Mouse (Mus musculus) stomach, embryonic 14.5 days (tissue): ENCODE measurements around the gene C2. TPM values are rescaled to one million over a fixed set of nuclear protein-coding genes. Genes with fewer than 3 reads are reported as not detected.

Experiments
- ATAC-seq: fragments of 200-750 bp; cut with Nextera tagmentation; 2 replicates; pipeline ENCODE4 v1.8.0; 2017; ENCODE audit warnings: low read depth, moderate TSS enrichment; ENCODE audit not compliant: insufficient number of reproducible peaks, insufficient read depth, low FRiP score
- H3K27ac ChIP-seq: fragments of 300-500 bp; sonication (generic); 2 replicates; pipeline ENCODE4 v1.5.1; 2014; ENCODE audit warnings: mild to moderate bottlenecking, low read length, moderate library complexity, mixed read lengths
- H3K27me3 ChIP-seq: fragments of 300-500 bp; sonication (generic); 2 replicates; pipeline ENCODE4 v1.6.1; 2014; ENCODE audit warnings: low read length, control low read depth, mixed read lengths; ENCODE audit not compliant: control insufficient read depth, insufficient read depth
- H3K36me3 ChIP-seq: fragments of 300-500 bp; sonication (generic); 2 replicates; pipeline ENCODE4 v1.6.1; 2014; ENCODE audit warnings: mild to moderate bottlenecking, control low read depth, low read length, moderate library complexity, mixed read lengths; ENCODE audit not compliant: control insufficient read depth, insufficient read depth
- H3K4me1 ChIP-seq: fragments of 300-500 bp; sonication (generic); 2 replicates; pipeline ENCODE4 v1.6.1; 2014; ENCODE audit warnings: low read length, control low read depth, mixed read lengths; ENCODE audit not compliant: control insufficient read depth, insufficient read depth
- H3K4me2 ChIP-seq: fragments of 300-500 bp; sonication (generic); replicated peaks from 2 replicates; pipeline ENCODE4 v1.6.1; 2014; ENCODE audit warnings: low read depth, low read length, control low read depth
- H3K4me3 ChIP-seq: fragments of 300-500 bp; sonication (generic); 2 replicates; pipeline ENCODE4 v1.5.1; 2014; ENCODE audit warnings: low read depth, low read length, control low read depth
- H3K9ac ChIP-seq: fragments of 300-500 bp; sonication (generic); replicated peaks from 2 replicates; pipeline ENCODE4 v1.6.1; 2014; ENCODE audit warnings: low read depth, mild to moderate bottlenecking, control low read depth, low read length, moderate library complexity, mixed read lengths
- H3K9me3 ChIP-seq: fragments of 300-500 bp; sonication (generic); 2 replicates; pipeline ENCODE4 v1.6.1; 2016; ENCODE audit warnings: low read depth, low read length, control low read depth; ENCODE audit not compliant: control insufficient read depth
- WGBS: fragments of 180-500 bp; shearing (Covaris S2); extraction: QIAGEN DNeasy Blood & Tissue Kit; methylation state at CpG from one replicate; pipeline ENCODE4 v1.1.7; 2014; 5-methylcytosine and 5-hydroxymethylcytosine counted together
- polyA plus RNA-seq: library from polyadenylated mRNA; unstranded; fragments of >200 nt; fragmentation: Nextera tagmentation; extraction: Ambion mirVana; gene quantifications from 2 replicates; pipeline ENCODE4 v1.2.1, GENCODE M21; 2014

Gene C2
- polyA plus RNA-seq, 1 experiment from 2014 or later = 2.8 TPM

DNA sequence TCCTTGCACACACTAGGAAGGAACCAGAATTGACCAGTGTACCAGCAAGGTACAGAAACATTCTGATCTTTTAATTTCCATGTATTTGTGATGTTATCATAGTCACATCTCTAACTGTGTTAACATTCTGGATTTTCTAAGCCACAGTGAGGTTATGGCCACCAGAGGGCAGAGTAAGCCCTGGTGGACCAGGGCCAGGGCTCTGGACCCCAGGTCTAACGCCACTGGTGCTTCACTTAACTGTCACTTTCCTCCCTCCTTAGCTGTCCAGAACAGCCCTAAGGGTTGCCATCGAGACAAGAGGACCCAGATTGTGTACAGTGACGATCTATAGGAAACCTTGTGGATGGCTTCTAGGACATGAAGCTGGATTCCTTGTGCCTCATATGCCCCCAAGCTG lies 42.2 kb downstream of the C2 start:
- H3K9ac ChIP-seq = no peak overlapping the region
- H3K36me3 ChIP-seq = peaks cover 43% of the 10 kb centered on the region
- ATAC-seq = no peak
- no peaks in the 10 kb centered on the region for H3K9me3 ChIP-seq
- H3K4me2 ChIP-seq = no peak overlapping the region
- no peaks in the 10 kb centered on the region for H3K27me3 ChIP-seq
- peaks cover 8% of the 10 kb centered on the region for H3K4me1 ChIP-seq
- H3K27ac ChIP-seq = no peak overlapping the region
- WGBS = 32% methylated on average over 3 of the region's 3 CpGs
- no peak overlapping the region for H3K4me3 ChIP-seq

GRCm38 (mm10) chr17:34854761-34855160 lies 43.3 kb downstream of the C2 start:
- H3K36me3 ChIP-seq = peaks cover 43% of the 10 kb centered on the region
- H3K27me3 ChIP-seq = no peaks in the 10 kb centered on the region
- H3K4me1 ChIP-seq = peaks cover 9% of the 10 kb centered on the region
- 77% methylated on average over 3 of the region's 3 CpGs for WGBS
- ATAC-seq = no peak
- no peak overlapping the region for H3K27ac ChIP-seq
- H3K9me3 ChIP-seq = no peaks in the 10 kb centered on the region
- H3K4me3 ChIP-seq = no peak overlapping the region
- no peak overlapping the region for H3K9ac ChIP-seq
- no peak overlapping the region for H3K4me2 ChIP-seq

DNA sequence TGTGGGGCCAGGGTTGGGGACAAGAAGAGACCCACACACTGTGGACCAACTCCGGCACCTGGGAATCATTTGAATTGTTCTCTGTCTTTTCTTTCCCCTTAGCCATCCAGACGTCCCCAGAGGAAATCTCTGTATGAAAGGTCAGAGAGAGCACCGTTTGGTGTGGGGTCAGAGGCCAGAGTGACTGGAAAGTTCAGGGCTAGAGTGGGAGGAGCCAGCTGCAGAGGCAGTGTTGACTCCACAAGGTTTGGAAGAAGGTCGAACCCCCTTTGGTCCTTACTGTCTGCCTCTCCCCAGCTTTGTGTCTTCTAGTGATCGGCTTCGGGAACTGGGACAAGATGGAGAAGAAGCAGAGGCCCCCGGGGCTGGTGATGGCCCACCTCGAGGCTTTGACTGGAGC lies 44.6 kb downstream of the C2 start:
- Histone ChIP-seq H3K27me3 (no peaks in the 10 kb centered on the region), H3K36me3 (peaks cover 43% of the 10 kb centered on the region), H3K4me2 (no peak overlapping the region), H3K27ac (no peak overlapping the region), H3K4me3 (no peak overlapping the region), H3K9me3 (no peaks in the 10 kb centered on the region), H3K9ac (no peak overlapping the region), H3K4me1 (peaks cover 11% of the 10 kb centered on the region)
- ATAC-seq = no peak
- 71% methylated on average over 8 of the region's 8 CpGs for WGBS

- WGBS = 2% methylated on average over 25 of the region's 25 CpGs
- Histone ChIP-seq H3K36me3 (peaks cover 44% of the 10 kb centered on the region), H3K27ac (no peak overlapping the region; the same call in 1 of the 2 replicates)
Measured at GRCm38 (mm10) chr17:34850517-34851125, 47.4 kb downstream of the C2 start.

GRCm38 (mm10) chr17:34849722-34850516 lies 48.1 kb downstream of the C2 start, which contains the start of the genes Skiv2l and Nelfe:
Gene Skiv2l (minus strand): TSS chr17:34850210.
Gene Nelfe (plus strand): TSS chr17:34850391.
- peak within 1 kb of the TSS; percentile 76 for H3K9ac ChIP-seq
- no peak within 1 kb of the TSS; the same call in 1 of the 2 replicates for H3K27ac ChIP-seq
- peak within 1 kb of the TSS; percentile 98 for H3K4me3 ChIP-seq
- peaks cover 43% of the 10 kb centered on the region for H3K36me3 ChIP-seq
- H3K9me3 ChIP-seq = no peaks in the 10 kb centered on the region
- no peaks in the 10 kb centered on the region for H3K27me3 ChIP-seq
- peaks cover 11% of the 10 kb centered on the region for H3K4me1 ChIP-seq
- peak within 1 kb of the TSS; percentile 92 for H3K4me2 ChIP-seq
- ATAC-seq = peak; percentile 97
- WGBS = under 1% methylated on average over 59 of the region's 65 CpGs

More at GRCm38 (mm10) chr17:34850517-34851125, 47.4 kb downstream of the C2 start:
- Histone ChIP-seq H3K4me2 (peak overlapping the region; percentile 92), H3K9ac (peak overlapping the region; percentile 76), H3K27me3 (no peaks in the 10 kb centered on the region), H3K4me3 (peak overlapping the region; percentile 98), H3K9me3 (no peaks in the 10 kb centered on the region), H3K4me1 (peaks cover 11% of the 10 kb centered on the region)
- ATAC-seq = no peak

GRCm38 (mm10) chr17:34847615-34848014 lies 50.5 kb downstream of the C2 start:
- no peaks in the 10 kb centered on the region for H3K9me3 ChIP-seq
- no peak overlapping the region for H3K4me2 ChIP-seq
- no peak overlapping the region for H3K27ac ChIP-seq
- no peak overlapping the region for H3K9ac ChIP-seq
- H3K27me3 ChIP-seq = no peaks in the 10 kb centered on the region
- H3K4me3 ChIP-seq = no peak overlapping the region
- WGBS = 93% methylated on average over 7 of the region's 7 CpGs
- H3K4me1 ChIP-seq = peaks cover 11% of the 10 kb centered on the region
- ATAC-seq = no peak
- peaks cover 37% of the 10 kb centered on the region for H3K36me3 ChIP-seq

- no peak overlapping the region for H3K27ac ChIP-seq
- 85% methylated on average over 6 of the region's 6 CpGs for WGBS
- H3K27me3 ChIP-seq = no peaks in the 10 kb centered on the region
- peaks cover 34% of the 10 kb centered on the region for H3K36me3 ChIP-seq
- H3K9me3 ChIP-seq = no peaks in the 10 kb centered on the region
- no peak overlapping the region for H3K4me2 ChIP-seq
- H3K4me3 ChIP-seq = no peak overlapping the region
- peaks cover 11% of the 10 kb centered on the region for H3K4me1 ChIP-seq
- ATAC-seq = no peak
- no peak overlapping the region for H3K9ac ChIP-seq
Measured at GRCm38 (mm10) chr17:34847192-34847591, 50.9 kb downstream of the C2 start.

- WGBS = 91% methylated on average over 13 of the region's 13 CpGs
- Histone ChIP-seq H3K27ac (no peak overlapping the region), H3K27me3 (no peaks in the 10 kb centered on the region), H3K4me3 (no peak overlapping the region), H3K9me3 (no peaks in the 10 kb centered on the region), H3K36me3 (peaks cover 51% of the 10 kb centered on the region), H3K9ac (no peak overlapping the region), H3K4me2 (no peak overlapping the region), H3K4me1 (0 out of 2 replicates have a peak, but pooled peaks cover 2% of the 10 kb centered on the region)
- ATAC-seq = no peak
Measured at GRCm38 (mm10) chr17:34844884-34845283, 53.2 kb downstream of the C2 start.
